Mouse (Mus musculus) bone marrow, adult 2 months (tissue): ENCODE data around the gene Rab2b.

Experiments
- CTCF ChIP-seq: fragments of 200-500 bp; IDR thresholded peaks from 2 replicates; pipeline ENCODE4 v1.5.1; 2011; ENCODE audit warnings: low read length, control low read depth; ENCODE audit not compliant: control insufficient read depth, insufficient read depth
- POLR2A ChIP-seq: fragments of 200-500 bp; IDR thresholded peaks from 2 replicates; pipeline ENCODE4 v1.6.1; 2011; ENCODE audit warnings: low read depth, mild to moderate bottlenecking, control low read depth, low read length, borderline replicate concordance; ENCODE audit not compliant: control insufficient read depth

DNA sequence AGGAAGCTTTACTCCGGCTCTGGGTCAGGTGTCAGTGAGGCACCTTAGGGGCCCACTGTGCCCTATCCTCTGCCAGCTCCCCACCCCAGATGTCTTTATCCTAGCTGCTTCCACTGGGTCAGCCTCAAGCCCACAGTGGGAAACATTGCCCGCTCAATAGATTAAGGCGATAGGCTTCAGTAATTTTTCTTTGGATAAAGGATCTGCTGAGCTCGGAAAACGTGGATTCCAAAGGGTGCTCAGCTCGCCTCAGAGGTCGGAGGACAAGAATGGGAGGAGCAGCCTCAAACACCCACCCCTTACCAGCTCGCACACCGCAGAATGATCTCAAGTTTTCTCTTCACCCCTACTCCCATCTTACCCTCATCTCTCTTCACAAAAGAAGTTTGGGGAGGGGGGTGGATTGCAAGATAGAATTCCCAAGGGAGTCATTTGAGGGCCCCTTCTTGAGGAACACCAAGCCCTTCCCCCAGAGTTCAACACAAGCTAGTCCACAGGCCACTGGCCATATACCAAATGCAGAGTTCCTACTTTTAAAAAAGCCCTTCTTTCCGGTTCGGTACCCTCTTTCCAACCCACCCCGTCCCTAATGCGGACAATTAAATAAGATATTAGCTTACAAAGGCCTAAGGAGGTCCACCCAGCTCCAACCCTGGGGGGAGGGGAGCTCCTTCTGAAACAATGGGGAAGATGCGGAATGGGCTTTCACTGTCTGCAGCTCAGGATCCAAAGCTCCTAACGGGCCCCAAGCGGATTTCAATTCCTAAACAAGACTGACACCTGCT, 37.3 kb upstream of the Rab2b start:
- TF ChIP-seq POLR2A (no peak), CTCF (no peak)
